Mouse (Mus musculus) olfactory bulb, adult 2 months (tissue): ENCODE results near the gene Fignl1.

ENCODE experiments used
- CTCF ChIP-seq: fragments of 200-500 bp; IDR thresholded peaks from 2 replicates; pipeline ENCODE4 v1.5.1; 2012; ENCODE audit warnings: low read depth, mild to moderate bottlenecking, low read length, moderate library complexity; ENCODE audit not compliant: insufficient read depth
- POLR2A ChIP-seq: fragments of 200-500 bp; IDR thresholded peaks from 2 replicates; pipeline ENCODE4 v1.6.1; 2012; ENCODE audit warnings: mild to moderate bottlenecking, low read depth, low read length, moderate library complexity; ENCODE audit not compliant: insufficient read depth

DNA sequence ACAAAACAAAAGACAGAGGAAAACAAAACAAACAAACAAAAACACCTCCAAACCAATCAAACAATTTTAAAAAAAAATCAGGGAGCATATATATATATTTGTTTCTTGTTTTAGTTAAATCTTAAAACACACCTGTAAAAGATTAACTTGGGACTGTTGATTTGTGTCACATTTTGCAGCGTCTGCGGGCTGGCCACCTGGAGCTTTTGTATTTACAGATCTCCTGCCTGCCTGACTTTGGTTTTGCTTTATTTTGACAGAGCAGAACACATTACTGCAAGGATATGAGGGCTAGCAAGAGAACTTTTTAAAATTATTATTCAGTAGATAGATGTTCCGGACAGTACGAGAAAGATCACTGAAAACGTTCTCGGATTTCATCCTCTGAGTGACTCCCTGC, 22.8 kb upstream of the Fignl1 start:
- TF ChIP-seq CTCF (no peak), POLR2A (no peak)
